Mouse (Mus musculus) megakaryocyte progenitor cell, adult 5-6 weeks (primary cell): ENCODE results near the gene Cfap46. TPM values are rescaled to one million over a fixed set of nuclear protein-coding genes. Genes with fewer than 3 reads are reported as not detected.
A peak's percentile ranks its signal among the peaks of the same experiment; 100 is the strongest.
"Not testable (repeated sequence)": the region's sequence is repeated elsewhere in the genome, so short reads cannot be mapped to it uniquely, and the experiment has no call there.

Source experiments
- ATAC-seq: replicated peaks from 2 replicates; pipeline ENCODE4 v1.8.0; 2016; ENCODE audit warnings: mild to moderate bottlenecking, moderate TSS enrichment, inconsistent platforms; ENCODE audit not compliant: poor library complexity
- total RNA-seq, 2 experiments: library from RNA; stranded (forward) in 1 of 2; stranded (reverse) in 1 of 2; fragments of 157-497, 149-512 nt in 1 of 2; fragments of 200-1000 nt in 1 of 2; gene quantifications; 2 replicates each; pipeline versions ENCODE4 v1.2.3 to v1.2.4; 2015 to 2017

Gene Cfap46
- total RNA-seq, 2 experiments from 2014 or later: not detected

DNA sequence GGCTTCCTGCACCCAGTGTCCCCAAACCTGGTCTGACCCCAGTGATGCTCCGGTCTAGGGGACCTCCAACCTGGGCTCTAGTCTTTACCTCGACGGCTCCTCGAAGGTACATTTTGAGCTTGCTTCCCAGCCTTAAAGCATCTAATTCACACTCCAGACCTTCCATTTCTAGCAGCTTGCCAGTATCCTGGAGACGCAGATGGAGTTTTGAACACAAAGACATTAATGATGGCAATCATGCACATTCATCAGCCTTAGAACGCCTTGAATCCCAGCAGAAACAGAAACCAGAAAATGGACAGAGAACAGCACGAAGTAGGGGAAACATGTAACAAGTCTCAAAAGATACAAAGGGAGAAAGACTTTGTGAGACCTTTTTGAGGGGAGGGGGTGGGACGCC lies 16.7 kb downstream of the Cfap46 start:
- no peak for ATAC-seq

DNA sequence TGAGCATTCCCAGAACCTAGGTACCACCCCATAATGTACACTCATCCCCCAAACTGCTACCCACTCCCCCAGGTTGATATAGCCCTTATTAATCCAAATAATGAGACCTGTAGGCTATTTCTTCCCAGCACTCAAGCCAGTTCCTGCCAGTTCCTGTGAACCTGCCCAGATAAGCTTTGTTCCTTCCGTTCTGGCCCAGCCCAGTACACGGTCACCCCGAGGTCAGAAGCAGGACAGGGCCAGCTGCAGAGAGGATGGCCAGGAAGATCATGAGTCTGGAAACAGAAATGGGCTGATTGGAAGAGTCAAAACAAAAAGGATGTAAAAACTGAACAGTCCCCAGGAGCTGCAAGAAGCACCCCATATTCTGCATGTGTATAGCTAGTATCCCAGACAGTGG lies 20.3 kb downstream of the Cfap46 start:
- ATAC-seq: no peak

DNA sequence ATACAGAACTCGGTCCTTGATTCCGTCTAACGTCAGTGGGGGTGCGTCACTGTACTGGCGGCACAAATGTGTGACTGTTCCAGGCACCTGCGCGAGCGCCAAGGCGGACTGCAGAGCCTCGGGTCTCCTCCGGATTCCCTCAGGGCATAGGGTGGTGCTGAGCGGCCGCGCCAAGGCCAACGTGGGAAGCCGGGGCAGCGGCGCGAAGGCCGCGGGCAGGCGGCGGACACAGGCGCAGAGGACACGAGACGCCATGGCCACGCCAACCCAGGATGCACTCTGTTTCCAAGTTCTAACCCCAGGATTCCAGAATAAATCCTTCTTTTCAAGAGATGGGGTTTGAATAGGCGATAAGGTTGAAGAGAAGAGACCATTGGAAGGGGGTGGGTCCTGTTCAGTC lies 23.7 kb downstream of the Cfap46 start:
- not testable (repeated sequence) for ATAC-seq

DNA sequence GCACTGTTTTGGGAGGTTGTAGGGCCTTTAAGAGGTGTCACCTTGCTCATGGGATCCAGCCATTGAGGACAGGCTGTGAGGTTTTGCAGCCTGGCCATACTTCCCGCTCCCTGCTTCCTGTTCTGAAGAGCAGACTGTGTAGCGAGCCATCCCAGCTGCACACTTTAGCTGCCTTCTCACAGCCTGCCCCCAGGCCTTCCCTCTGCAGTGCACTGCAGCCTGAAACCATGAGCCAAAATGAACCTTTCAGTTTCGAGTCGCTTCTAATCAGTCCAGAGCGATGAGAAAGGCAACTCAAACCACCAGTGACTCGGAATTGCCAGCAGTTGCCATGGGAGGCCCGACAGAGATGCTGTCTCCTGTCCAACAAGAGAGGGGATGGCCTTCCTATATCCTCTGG lies 33.9 kb downstream of the Cfap46 start:
- no peak for ATAC-seq

DNA sequence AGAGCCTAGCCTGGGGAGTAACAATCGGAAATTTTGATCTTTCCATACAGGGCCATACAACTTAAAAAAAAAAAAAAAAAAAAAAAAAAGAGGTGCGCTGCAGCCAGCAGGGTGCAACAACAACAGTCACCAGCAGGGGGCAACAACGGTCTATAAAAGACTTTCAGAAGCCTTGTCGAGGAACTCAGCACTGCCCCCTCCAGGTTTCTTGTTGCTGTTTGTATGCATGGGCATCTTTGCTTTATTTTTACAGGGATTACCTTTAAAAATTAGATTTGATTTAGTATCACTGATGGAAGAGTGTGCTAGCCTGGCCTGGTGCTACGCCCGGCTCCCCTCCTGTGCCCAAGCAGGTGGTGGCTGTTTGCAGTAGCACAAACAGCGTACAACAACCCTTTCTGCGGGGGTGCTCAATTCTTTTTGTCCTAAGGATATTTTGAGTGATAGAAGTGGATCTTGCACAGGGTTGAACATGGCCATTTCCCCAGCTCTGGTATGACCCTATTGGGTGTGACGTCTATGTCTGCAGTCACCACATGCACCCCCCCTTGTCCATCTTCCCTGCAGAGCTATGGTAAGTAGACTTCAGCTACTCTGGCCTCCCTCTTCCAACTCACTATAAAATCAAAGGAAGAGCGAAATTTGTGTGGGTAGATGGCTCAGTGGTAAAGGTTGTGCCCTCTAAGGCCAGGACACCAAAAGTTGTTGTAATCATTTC lies 35.4 kb downstream of the Cfap46 start:
- peak; percentile 98 for ATAC-seq

DNA sequence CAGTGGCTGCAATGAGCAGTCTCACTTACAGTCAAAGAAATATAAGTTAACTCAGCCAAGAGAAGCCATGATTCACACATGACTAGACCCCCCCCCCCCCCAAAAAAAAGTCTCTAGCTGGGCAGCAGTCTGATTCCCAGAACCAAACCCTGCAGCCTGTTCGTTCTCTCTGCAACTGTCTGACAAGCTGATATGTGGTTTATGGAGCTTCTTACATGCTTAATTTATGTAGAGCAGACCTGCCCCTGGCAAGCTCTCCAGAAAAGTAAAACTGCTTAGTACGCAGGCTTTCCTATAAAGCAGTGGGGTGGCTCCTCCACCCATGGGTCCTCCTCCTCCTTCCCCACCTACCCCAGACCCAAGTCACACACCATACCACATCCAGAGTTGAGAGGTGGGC lies 50.2 kb downstream of the Cfap46 start:
- no peak for ATAC-seq

DNA sequence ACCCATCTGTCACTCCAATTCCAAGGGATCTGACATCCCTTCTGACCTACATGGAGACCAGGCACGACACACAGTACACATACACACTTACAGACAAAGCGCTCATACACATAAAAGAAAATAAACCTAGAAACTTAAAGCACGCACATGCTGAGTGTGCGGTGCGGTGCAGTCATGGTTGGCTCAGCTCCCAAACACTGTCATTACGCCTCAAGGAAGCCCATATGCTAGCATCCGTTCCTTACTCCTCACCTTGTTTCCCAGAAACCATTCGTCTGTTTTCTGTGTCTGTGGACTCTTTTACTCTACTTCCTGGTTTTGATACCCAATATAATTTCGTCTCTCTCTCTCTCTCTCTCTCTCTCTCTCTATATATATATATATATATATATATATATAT lies 58.5 kb downstream of the Cfap46 start:
- ATAC-seq: no peak

DNA sequence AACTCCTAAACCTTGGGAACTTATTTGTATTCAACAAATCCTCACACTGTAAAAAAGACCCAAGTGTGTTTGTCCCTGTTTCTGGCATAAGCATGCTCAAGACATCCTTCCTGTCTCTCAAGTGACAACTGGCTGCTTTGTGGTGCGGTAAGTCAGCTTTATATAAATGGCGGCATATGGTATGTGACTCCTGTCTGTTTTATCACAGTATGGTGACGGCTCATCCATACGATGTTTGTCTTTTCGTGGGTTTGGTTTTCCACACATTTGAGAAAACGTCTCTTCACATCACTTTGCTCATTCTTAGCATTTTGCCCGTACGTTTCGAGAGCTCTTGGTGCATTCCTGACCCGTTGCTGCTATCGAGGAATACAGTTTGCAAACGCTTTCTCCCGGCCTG lies 61.0 kb downstream of the Cfap46 start:
- ATAC-seq: no peak

DNA sequence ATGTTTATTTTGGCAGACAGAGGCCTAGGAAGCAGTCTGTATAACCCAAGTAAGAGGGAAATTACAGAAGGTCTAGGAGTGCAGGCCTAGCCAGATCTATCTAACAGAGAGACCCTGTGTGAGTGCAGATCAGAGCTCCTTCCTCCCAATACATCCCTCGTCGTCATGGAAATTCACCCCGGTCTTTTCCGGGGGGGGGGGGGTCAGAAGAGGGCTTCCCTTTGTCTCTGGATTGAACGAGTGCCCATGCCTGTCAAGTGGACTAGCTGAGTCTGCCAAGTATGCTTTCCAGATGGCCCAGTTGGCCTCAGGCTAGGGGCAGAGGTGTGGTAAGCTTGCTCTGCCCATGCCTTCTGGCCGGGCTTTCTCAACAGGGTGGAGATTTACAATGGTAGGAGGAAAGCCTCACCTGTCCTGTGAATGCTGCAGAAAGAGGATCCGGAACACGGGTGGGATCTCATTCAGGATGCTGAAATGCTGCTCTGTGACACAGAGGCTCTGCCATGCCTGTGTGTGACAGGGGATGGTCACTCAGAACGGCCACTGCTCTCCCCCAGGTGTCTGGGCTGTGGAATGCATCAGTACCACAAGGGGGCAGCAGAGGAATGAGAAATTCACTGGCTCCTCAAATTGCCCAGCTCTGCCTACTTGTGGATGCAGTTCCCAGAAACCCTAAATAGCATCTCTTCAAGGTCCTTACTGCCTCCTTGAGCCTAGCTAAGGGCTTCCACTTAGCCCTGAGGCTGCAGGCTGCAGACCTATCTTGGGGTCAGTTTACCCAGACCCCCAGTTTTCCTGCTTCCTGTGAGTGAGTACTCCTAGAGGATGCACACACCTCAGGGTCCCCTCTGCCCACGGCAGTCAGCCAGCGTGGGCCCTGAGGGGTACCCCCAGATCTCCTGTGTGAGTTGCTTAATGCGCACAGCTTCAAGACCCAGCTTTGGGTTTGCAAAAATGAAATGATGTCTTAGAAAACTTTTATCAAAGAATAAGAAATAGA lies 67.5 kb downstream of the Cfap46 start:
- ATAC-seq: peak; percentile 88

DNA sequence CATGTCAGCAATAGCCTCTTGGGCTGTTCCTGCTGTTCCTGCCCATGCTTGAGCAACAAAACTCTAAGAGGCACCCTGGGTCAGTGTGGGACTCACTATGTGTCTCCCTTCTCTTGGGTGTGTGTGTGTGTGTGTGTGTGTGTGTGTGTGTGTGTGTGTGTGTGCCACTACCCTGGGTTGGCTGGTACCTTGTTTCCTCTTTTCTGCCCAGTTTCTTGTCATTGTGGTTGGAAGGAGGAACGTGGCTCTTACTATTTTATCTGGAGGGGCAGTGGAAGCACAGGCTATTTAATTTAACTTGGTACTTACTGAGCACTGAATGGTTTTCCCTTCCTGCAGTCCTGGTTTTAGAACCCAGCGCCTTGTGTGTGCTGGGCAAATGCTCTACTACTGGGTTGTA lies 73.3 kb downstream of the Cfap46 start:
- peak; percentile 63 for ATAC-seq

DNA sequence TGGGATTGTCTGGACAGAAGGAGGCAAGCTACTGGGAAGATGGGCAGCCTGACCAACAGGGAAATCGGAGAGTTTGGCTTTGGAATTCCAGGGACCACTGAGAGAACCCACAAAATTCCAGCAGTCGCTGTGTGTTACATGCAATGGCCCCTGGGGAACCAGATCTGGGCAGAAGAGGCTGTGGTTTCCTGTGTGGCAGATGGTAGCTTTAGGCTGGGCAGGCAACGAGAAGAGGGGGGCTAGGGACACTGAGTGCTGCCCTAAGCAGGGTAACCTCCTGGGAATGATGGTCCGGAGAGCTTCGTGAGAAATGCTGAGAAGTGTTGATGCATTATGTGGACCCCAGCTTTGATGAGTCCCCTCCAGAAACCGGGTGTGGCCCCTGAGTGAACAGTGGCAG lies 87.8 kb downstream of the Cfap46 start:
- peak; percentile 73 for ATAC-seq

DNA sequence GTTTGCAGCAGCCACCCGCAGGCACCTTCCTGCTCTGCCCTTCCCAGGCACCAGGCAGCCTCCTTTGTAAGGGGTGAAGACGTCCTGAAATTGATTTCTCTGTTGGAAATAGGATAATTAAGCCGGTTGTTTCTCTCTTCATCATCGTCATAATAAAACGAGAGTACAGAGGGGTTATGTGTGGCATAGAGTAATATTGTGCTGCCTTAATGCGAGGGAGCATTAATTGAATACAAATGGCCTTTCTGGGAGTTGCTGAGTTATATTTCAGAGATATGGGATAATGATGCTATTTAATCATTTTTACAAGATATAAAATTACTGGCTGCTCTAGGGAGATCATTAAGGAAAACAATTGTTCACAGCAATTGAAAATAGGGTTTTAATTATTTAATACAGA lies 88.3 kb downstream of the Cfap46 start:
- no peak for ATAC-seq

DNA sequence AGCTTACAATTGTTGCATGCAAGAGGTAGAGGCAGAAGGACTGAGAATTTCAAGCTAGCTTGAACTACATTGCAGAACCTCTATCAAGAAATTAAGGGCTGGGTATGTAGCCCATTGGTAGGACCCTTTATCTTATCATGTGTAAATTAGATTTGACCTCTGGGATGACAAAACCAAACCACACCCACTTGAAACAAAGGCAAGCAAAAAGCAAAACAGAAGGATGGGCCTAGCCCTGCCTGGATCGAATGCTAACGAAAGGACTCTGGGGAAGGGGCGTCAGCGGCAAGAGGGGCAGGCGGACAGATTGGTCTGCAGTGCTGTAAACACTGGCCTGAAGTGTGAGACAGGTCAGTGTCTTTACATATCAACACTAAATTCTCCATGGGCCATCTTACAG lies 92.3 kb downstream of the Cfap46 start:
- no peak for ATAC-seq

DNA sequence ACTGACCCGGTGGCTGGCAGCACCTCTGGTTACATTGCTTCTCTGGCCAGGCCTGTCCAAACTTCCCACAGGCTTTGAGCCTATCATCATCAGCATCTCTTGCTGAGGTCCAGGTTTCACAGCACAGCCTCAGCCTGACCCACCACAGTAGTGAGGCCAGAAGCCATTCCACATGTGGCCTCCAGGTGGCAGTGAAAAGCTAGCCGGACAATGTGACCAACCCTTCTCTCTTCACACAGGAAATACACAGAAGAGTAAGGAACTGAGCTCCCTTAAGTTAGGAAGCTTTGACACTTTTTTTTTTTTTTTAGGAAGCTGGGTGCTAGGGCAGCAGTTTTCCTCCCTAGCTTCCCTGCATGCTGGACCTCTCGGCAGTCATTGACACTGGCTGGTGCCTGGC lies 93.3 kb downstream of the Cfap46 start:
- ATAC-seq: peak; percentile 81

DNA sequence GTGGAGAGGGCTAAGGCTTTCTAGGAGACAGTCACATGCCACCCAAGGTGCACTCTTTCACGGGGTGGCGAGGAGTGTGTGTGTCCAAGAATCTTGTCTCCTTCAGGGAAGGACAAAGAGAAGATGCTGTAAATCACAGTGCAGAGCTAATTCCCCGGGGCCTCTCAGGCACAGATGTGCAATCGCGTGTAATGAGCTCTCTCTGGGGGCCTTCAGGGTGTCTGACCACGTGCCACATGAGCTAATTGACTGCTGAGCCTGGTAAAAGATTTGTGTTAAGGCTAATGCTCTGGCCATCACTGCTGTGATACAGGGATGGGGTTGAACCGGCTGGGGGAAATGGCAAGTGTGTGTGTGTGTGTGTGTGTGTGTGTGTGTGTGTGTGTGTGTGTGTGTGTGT lies 95.7 kb downstream of the Cfap46 start:
- ATAC-seq: no peak

DNA sequence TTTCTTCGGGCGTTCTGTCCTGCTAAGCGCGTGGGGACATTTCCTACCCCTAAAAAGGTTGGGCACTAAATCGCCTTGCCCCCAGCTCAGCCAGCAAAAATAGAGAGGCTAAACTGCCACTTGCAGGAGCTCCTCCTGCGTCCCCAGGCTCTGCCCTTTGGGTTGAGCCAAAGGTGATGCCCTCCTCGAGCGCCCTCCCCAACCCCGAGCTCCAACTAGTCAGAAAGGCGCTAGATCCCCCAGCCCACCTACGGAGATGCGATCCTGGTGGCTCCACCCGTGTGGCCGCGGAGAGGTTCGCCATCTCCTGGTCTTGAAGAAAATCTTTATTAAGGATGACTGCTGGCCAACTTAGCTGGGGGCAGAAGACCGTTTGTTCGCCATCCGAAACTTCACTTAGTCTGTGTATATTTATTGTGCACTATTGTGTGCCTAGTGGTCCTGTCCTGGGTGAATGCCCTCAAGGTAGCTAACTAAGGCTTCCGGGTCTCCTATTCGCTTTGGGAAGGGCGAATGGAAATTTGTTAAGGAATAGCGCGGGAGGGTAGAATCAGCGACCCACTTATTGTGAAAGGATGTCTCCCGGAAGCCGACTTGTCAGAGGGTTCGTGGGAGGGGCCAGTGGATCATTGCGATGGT lies 98.3 kb downstream of the Cfap46 start:
- ATAC-seq: no peak

DNA sequence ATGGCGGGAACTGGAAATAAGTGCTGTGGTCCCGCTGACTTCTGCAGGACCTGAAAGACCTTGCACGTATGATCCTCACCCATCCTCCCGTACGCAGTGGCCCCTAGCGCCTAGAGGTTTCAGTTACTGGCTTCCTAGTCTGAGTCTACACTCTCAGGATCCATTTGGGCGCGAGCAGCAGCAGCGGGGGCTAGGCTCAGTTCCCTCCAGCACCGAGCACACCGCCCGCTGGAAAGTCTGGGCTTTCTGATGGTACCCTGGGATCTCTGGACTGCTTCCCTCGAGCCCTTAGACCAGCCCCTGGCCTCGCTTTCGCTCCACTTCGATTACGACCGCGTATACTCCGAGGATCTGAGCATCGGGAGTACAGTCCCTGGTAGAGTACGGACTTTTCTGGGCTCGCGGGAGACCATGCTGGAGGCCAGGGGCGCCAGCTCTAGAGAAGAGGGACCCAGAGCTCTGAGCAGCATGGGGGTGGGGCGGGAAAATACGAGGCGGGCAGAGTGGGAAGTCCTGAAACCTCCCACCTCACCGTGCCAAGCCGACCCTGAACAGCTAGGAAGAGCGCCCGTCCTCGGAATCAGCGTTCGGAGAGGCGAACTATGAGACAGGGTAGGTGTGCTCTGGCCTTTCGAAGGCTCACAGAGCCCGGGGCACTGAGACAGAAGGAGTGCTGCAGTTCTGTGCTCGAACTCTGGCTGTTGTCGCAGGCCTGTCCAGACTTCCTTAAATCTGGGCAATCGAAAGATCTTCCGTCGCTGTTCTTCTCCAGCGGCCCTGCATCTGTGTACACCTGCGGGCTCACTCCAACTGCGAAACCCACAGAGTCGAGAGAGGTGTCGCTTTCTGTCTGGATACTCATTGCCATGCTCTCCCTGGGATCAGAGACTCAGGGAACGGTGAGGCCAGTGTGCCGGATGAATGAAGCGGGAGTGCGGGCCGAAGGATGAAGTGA lies 99.1 kb downstream of the Cfap46 start:
- no peak for ATAC-seq

DNA sequence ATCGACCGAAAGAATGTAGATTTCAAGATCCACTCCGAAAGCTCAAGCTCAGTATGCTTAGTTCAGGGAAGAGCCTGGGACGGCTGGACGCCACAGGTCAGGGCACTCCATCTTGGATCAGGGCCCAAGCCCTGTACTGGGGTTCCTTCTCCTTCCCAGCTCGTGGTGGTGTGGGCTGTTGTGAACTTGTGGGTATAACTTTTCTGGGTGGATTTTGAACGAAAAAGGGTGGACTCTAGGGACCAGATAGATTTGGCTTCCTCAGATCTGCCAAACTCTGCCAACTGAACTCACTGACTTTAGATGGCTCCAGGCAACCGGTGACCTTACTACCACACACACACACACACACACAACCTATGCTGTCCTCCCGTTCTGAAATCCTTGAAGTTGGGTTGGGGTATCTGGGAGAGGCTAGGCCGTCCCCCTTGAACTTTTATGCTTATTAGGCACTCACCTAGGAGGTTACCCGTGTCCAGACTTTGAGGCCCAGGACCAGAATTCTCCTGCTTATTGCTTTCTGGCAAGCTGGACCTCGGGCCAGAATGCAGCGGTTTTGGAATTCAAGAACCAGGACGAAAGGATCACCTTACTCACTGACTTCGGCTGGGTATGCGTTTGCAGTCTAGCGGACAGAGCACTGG lies 100.4 kb downstream of the Cfap46 start:
- ATAC-seq: no peak

DNA sequence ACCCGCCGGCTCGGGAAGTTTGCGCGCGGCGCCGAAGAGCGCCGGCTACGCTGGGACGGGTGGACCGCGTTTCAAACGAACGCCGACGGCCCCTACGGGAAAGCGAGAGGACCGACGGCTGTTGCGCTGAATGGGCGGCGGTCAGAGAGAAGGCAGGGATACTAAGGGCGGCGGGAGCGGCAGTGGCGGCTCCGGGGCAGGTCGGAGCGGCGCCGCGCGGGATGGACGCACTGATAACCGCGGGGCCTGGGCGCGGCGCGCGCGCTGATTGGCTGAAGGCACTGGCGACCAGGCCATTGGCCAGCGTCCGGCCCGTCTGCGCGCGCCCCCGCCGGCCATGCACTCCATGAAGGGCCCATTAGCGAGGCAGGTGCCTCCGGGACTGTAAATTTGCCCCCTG lies 101.0 kb downstream of the Cfap46 start, which contains the start of gene Nkx6-2:
Gene Nkx6-2, minus strand, starts transcription at position 203 of the 400 bp plus-strand sequence.
- no peak for ATAC-seq
